Mouse (Mus musculus) embryonic facial prominence, embryonic 15.5 days (tissue): ENCODE data around the gene Engase. TPM values are rescaled to one million over a fixed set of nuclear protein-coding genes. Genes with fewer than 3 reads are reported as not detected.

Experiments
- ATAC-seq: fragments of 200-750 bp; cut with Nextera tagmentation; 2 replicates; pipeline ENCODE4 v1.8.0; 2017; ENCODE audit warnings: low read depth, moderate TSS enrichment; ENCODE audit not compliant: insufficient number of reproducible peaks, low FRiP score, low TSS enrichment
- H3K27ac ChIP-seq: fragments of 300-500 bp; sonication (generic); replicated peaks from 2 replicates; pipeline ENCODE4 v1.5.1; 2015; ENCODE audit warnings: mild to moderate bottlenecking, inconsistent platforms
- H3K27me3 ChIP-seq: fragments of 300-500 bp; sonication (generic); 2 replicates; pipeline ENCODE4 v1.6.1; 2015; ENCODE audit warnings: inconsistent platforms
- H3K36me3 ChIP-seq: fragments of 300-500 bp; sonication (generic); 2 replicates; pipeline ENCODE4 v1.6.1; 2015; ENCODE audit warnings: mild to moderate bottlenecking, inconsistent platforms
- H3K4me1 ChIP-seq: fragments of 300-500 bp; sonication (generic); 2 replicates; pipeline ENCODE4 v1.6.1; 2015; ENCODE audit warnings: inconsistent platforms
- H3K4me2 ChIP-seq: fragments of 300-500 bp; sonication (generic); replicated peaks from 2 replicates; pipeline ENCODE4 v1.6.1; 2015; ENCODE audit warnings: mild to moderate bottlenecking, inconsistent platforms
- H3K4me3 ChIP-seq: fragments of 300-500 bp; sonication (generic); replicated peaks from 2 replicates; pipeline ENCODE4 v1.5.1; 2015; ENCODE audit warnings: mild to moderate bottlenecking, inconsistent platforms
- H3K9ac ChIP-seq: fragments of 300-500 bp; sonication (generic); 2 replicates; pipeline ENCODE4 v1.6.1; 2015; ENCODE audit warnings: inconsistent platforms
- H3K9me3 ChIP-seq: fragments of 300-500 bp; sonication (generic); replicated peaks from 2 replicates; pipeline ENCODE4 v1.6.1; 2016; ENCODE audit warnings: inconsistent platforms
- WGBS: fragments of 180-500 bp; shearing (Covaris S2); methylation state at CpG from one replicate; pipeline ENCODE4 v1.1.7; 2015; 5-methylcytosine and 5-hydroxymethylcytosine counted together
- polyA plus RNA-seq: library from polyadenylated mRNA; unstranded; fragments of >200 nt; fragmentation: Nextera tagmentation; extraction: Ambion mirVana; gene quantifications from 2 replicates; pipeline ENCODE4 v1.2.1, GENCODE M21; 2015

Engase gene
- polyA plus RNA-seq, 1 experiment from 2014 or later, result 8.7 TPM

DNA sequence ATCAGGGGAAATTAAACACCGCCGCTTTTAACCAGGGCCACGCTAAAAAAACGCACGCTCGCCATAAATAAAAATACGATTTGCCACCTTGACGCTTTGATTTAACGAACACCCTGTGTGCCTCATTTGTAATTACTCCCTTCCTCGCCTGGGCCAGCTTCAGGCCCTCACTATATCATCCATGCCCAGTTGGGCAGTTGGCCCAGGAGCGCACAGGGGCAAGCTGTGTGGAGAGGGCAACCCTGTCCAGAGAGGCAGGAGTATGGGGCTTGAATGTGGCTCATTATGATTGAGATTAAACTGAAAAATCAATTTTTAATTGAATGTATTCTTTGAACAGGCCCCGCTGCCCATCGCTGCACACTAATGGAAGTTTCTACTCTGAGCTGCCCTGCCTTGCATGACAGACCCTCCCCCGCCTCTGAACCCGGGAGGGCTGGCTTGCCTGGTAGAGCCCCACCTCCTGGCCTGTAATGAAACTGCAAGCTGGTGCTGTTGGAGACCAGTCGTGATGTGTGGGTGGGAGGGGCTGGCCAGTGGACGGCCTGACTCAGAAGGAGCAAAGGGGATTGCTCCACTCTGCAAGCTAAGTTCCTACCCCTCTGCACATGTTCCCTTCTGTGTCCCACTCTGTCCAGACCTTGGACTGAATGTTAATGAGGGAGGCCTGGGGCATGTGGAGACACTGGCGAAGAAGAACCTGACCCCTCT, 57.9 kb downstream of the Engase start:
- Histone ChIP-seq H3K36me3 (no peaks in the 10 kb centered on the region), H3K9ac (no peak overlapping the region), H3K27me3 (0 out of 2 replicates have a peak, but pooled peaks cover 2% of the 10 kb centered on the region), H3K27ac (no peak overlapping the region), H3K9me3 (no peaks in the 10 kb centered on the region), H3K4me3 (no peak overlapping the region), H3K4me2 (no peak overlapping the region), H3K4me1 (no peaks in the 10 kb centered on the region)
- WGBS, result 21% methylated on average over 18 of the region's 18 CpGs
- no peak for ATAC-seq

DNA sequence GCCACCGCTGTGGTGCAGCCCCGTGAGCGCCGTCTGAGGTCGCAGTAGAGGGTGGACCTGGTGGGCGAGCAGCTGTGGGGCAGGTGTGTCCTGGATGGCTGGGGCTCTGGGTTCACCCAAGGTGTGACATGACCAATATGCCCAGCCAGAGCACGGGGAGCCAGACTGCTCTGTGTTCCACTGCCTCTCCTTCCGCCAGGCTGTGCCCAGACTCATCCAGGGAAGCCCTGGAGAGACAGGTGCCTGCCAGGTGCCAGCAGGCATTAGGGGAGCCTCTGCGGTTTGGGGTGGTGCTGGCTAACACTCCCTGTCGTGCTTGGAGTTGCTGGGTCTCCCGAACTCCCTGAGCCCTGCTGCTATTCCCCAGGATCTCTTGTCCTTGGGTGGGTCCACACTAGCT, 61.4 kb downstream of the Engase start:
- WGBS, result 78% methylated on average over 11 of the region's 11 CpGs
- no peak overlapping the region for H3K9ac ChIP-seq

More for the DNA sequence above, 61.4 kb downstream of the Engase start:
- peaks cover 9% of the 10 kb centered on the region for H3K4me1 ChIP-seq
- H3K4me3 ChIP-seq, result no peak overlapping the region
- H3K27me3 ChIP-seq, result 0 out of 2 replicates have a peak, but pooled peaks cover 2% of the 10 kb centered on the region
- H3K4me2 ChIP-seq, result no peak overlapping the region
- no peak for ATAC-seq
- no peaks in the 10 kb centered on the region for H3K36me3 ChIP-seq
- H3K9me3 ChIP-seq, result no peaks in the 10 kb centered on the region
- no peak overlapping the region for H3K27ac ChIP-seq

Other genes with a start within 250 kb of the Engase start
- gene Cyth1, start 228.2 kb upstream of the Engase start, polyA plus RNA-seq, result 19.5 and 20.4 TPM in 2 replicates
- gene Usp36, start 186.6 kb upstream of the Engase start, polyA plus RNA-seq, result 23.2 and 25.4 TPM in 2 replicates
- gene Cep295nl, start 134.3 kb upstream of the Engase start, polyA plus RNA-seq, result 0.59 and 0.64 TPM in 2 replicates
- 163 and 170 TPM in 2 replicates for gene Timp2, start 121.1 kb upstream of the Engase start, polyA plus RNA-seq
- gene Lgals3bp, start 74.7 kb upstream of the Engase start, polyA plus RNA-seq, result 15.6 and 19.8 TPM in 2 replicates
- gene Cant1, start 57.7 kb upstream of the Engase start, polyA plus RNA-seq, result 34.2 and 38.0 TPM in 2 replicates
- 19.0 and 23.0 TPM in 2 replicates for gene C1qtnf1, start 48.6 kb upstream of the Engase start, polyA plus RNA-seq